Comparison of ENCODE assay signal across 9 mouse cellular contexts in genomic region chr12:118926813-118927281, GRCm38 (mm10). TPM values are rescaled to one million over a fixed set of nuclear protein-coding genes. Genes with fewer than 3 reads are reported as not detected.
DNase-seq lines count a peak whose midpoint lies in the region; ATAC-seq and TF ChIP-seq lines count a peak whose summit lies in the region.
"Had no signal": no experiment of that assay in that cellular context is flagged by ENCODE, and none has a peak within 500 bp of the region (broad histone marks: within the 10 kb centered on the region; RNA-seq: fewer than 3 reads in every experiment).

No protein-coding gene starts in this region.

- TF ChIP-seq CTCF in heart, postnatal 0 days (IDR thresholded peaks at IDR 0.05; ENCODE audit: low read depth): peak; percentile 74

- no peak for TF ChIP-seq EP300 in heart, postnatal 0 days (IDR thresholded peaks at IDR 0.05; ENCODE audit: low read depth)

- no peaks in the 10 kb centered on the region for H3K36me3 ChIP-seq in heart, postnatal 0 days (replicated peaks; ENCODE audit: control insufficient read depth, insufficient read depth, low read length)
- H3K36me3 ChIP-seq in myocyte (ENCODE audit: control insufficient read depth, insufficient read depth): no peaks in the 10 kb centered on the region

- H3K9me3 ChIP-seq in heart, postnatal 0 days (replicated peaks; ENCODE audit: control insufficient read depth, low read length): no peaks in the 10 kb centered on the region

- no peak overlapping the region for H3K27ac ChIP-seq in heart, postnatal 0 days (ENCODE audit: low read depth)

- 13% methylated on average over 13 of the region's 13 CpGs for WGBS in heart, postnatal 0 days

- no peaks in the 10 kb centered on the region for H3K4me1 ChIP-seq in heart, postnatal 0 days (ENCODE audit: control insufficient read depth, insufficient read depth)

- no peak overlapping the region for H3K9ac ChIP-seq in heart, postnatal 0 days (replicated peaks; ENCODE audit: low read depth, low read length)

- no peak for TF ChIP-seq POLR2A in myocyte (IDR thresholded peaks at IDR 0.05; ENCODE audit: insufficient read length, low read depth)

- H3K79me2 ChIP-seq in myocyte (ENCODE audit: control insufficient read depth, insufficient read depth): no peaks in the 10 kb centered on the region

- ATAC-seq in heart, postnatal 0 days (ENCODE audit: insufficient read depth, low read depth): no peak

- H3K27me3 ChIP-seq in heart, postnatal 0 days (ENCODE audit: control insufficient read depth, insufficient read depth, low read length): no peaks in the 10 kb centered on the region
- no peaks in the 10 kb centered on the region for H3K27me3 ChIP-seq in myocyte (ENCODE audit: control insufficient read depth, insufficient read depth, insufficient read length)

- H3K4me3 ChIP-seq in heart, postnatal 0 days (ENCODE audit: low read depth, low read length): 0 out of 2 replicates have a peak overlapping the region, but pooled peaks have one; percentile 19
- H3K4me3 ChIP-seq in myocyte: no peak overlapping the region
- H3K4me3 ChIP-seq: erythroblast, embryonic 14.5 days had no signal

- H3K4me2 ChIP-seq in heart, postnatal 0 days (ENCODE audit: low read depth, low read length): peak overlapping the region; percentile 46
- H3K4me2 ChIP-seq in myocyte (ENCODE audit: low read depth): peak overlapping the region; percentile 50

- DNase-seq in right cerebral cortex, adult 18-20 months: peak; percentile 25
- DNase-seq in right cerebral cortex, postnatal 36 days (ENCODE audit: low spot score in 2 of 2): no peak
- DNase-seq in embryo, embryonic 11.5 days (ENCODE audit: low read depth, low spot score): peak; percentile 39
- DNase-seq in heart, postnatal 0 days (ENCODE audit: low spot score): peak; percentile 68
- peak; percentile 6 to 9 for DNase-seq in layer of hippocampus, postnatal 25 days (ENCODE audit: extremely low spot score in 1 of 2, low spot score in 1 of 2)
- no peak for DNase-seq in spleen, postnatal 4 days (ENCODE audit: low spot score in 2 of 2)
- no peak for DNase-seq in adrenal gland, adult 18-20 months (ENCODE audit: low spot score in 2 of 2)

- no peak overlapping the region for H3ac ChIP-seq in myocyte (ENCODE audit: control insufficient read depth, insufficient read length)

TF ChIP-seq in myocyte, 11 proteins besides CTCF, POLR2A, EP300 and RAD21:
- TF ChIP-seq MYOG (IDR thresholded peaks at IDR 0.05; ENCODE audit: control insufficient read depth in 1 of 3, insufficient read depth in 1 of 3, insufficient read length in 2 of 3, low read depth in 2 of 3) (no peak), TCF3 (IDR thresholded peaks at IDR 0.05; ENCODE audit: insufficient read length, low read depth) (no peak), CEBPB (IDR thresholded peaks at IDR 0.05; ENCODE audit: insufficient read depth, poor library complexity, severe bottlenecking) (no peak), TCF12 (IDR thresholded peaks at IDR 0.05; ENCODE audit: insufficient read depth, poor library complexity, severe bottlenecking) (no peak), MYOD1 (IDR thresholded peaks at IDR 0.05; ENCODE audit: control insufficient read depth in 1 of 3, insufficient read length in 2 of 3, low read depth in 2 of 3) (no peak), SRF (IDR thresholded peaks at IDR 0.05; ENCODE audit: control insufficient read depth, insufficient read length, low read depth) (no peak), MAX (IDR thresholded peaks at IDR 0.05; ENCODE audit: low read depth) (no peak), POLR2AphosphoS2 (IDR thresholded peaks at IDR 0.05; ENCODE audit: insufficient read length, low read depth) (no peak), REST (IDR thresholded peaks at IDR 0.05; ENCODE audit: insufficient read depth, insufficient read length) (no peak), USF1 (IDR thresholded peaks at IDR 0.05; ENCODE audit: low read depth) (no peak)
TF ChIP-seq in myocyte: peak in this region for 0.

RNA-seq across cellular contexts. Expression of gene Abcb5, which starts 39.4 kb away (rescaled TPM):
- total RNA-seq in heart, postnatal 0 days (2014; rRNA removed; ENCODE audit: low replicate concordance): not detected in 2 replicates
- not detected in 2 replicates for polyA plus RNA-seq in heart, postnatal 0 days (2015; fragmentation: Nextera tagmentation; extraction: Ambion mirVana)
- total RNA-seq in layer of hippocampus, postnatal 25 days (2021): not detected
- polyA plus RNA-seq in myocyte (2012; fragmentation: generic; extraction: Trizol): not detected
- not detected for total RNA-seq in adrenal gland, adult 18-20 months (2021)
- polyA plus RNA-seq: erythroblast, embryonic 14.5 days had no signal

Comparison
In these comparisons a context has a peak if more than half of its experiments do, and no peak if none do; other contexts are left out.
1. DNase-seq: peak in right cerebral cortex, adult 18-20 months (single experiment), embryo, embryonic 11.5 days (single experiment), heart, postnatal 0 days (single experiment) and layer of hippocampus, postnatal 25 days (2 of 2); none in right cerebral cortex, postnatal 36 days (0 of 2), spleen, postnatal 4 days (0 of 2) and adrenal gland, adult 18-20 months (0 of 2).